Mouse (Mus musculus) hindbrain, postnatal 0 days (tissue): ENCODE measurements around the gene Tmem72. TPM values are rescaled to one million over a fixed set of nuclear protein-coding genes. Genes with fewer than 3 reads are reported as not detected.

Source experiments
- ATAC-seq: fragments of 200-750 bp; cut with Nextera tagmentation; 2 replicates; pipeline ENCODE4 v1.8.0; 2017; ENCODE audit warnings: mild to moderate bottlenecking, moderate TSS enrichment, moderate library complexity
- DNase-seq: peaks from one replicate; pipeline ENCODE4 v3.0.0-alpha.2; 2015; ENCODE audit warnings: low spot score
- H3K27ac ChIP-seq: fragments of 300-500 bp; sonication (generic); 2 replicates; pipeline ENCODE4 v1.5.1; 2014; ENCODE audit warnings: mild to moderate bottlenecking
- H3K27me3 ChIP-seq: fragments of 300-500 bp; sonication (generic); 2 replicates; pipeline ENCODE4 v1.6.1; 2014; ENCODE audit warnings: low read length, mixed read lengths; ENCODE audit not compliant: insufficient read depth
- H3K36me3 ChIP-seq: fragments of 300-500 bp; sonication (generic); 2 replicates; pipeline ENCODE4 v1.6.1; 2014; ENCODE audit warnings: low read length, mixed read lengths; ENCODE audit not compliant: insufficient read depth
- H3K4me1 ChIP-seq: fragments of 300-500 bp; sonication (generic); 2 replicates; pipeline ENCODE4 v1.6.1; 2014; ENCODE audit warnings: antibody characterized with exemption, low read length, mixed read lengths; ENCODE audit not compliant: insufficient read depth
- H3K4me2 ChIP-seq: fragments of 300-500 bp; sonication (generic); 2 replicates; pipeline ENCODE4 v1.6.1; 2014; ENCODE audit warnings: low read depth, mild to moderate bottlenecking, low read length, moderate library complexity, mixed read lengths
- H3K4me3 ChIP-seq: fragments of 300-500 bp; sonication (generic); 2 replicates; pipeline ENCODE4 v1.5.1; 2014; ENCODE audit warnings: low read length
- H3K9ac ChIP-seq: fragments of 300-500 bp; sonication (generic); replicated peaks from 2 replicates; pipeline ENCODE4 v1.6.1; 2014; ENCODE audit warnings: mild to moderate bottlenecking, low read length, moderate library complexity, mixed read lengths
- H3K9me3 ChIP-seq: fragments of 300-500 bp; sonication (generic); 2 replicates; pipeline ENCODE4 v1.6.1; 2016; ENCODE audit warnings: low read length, mixed read lengths
- CTCF ChIP-seq: IDR thresholded peaks from 2 replicates; pipeline ENCODE4 v1.5.1; 2016; ENCODE audit warnings: antibody characterized with exemption, control low read depth, low read depth
- WGBS: fragments of 180-500 bp; shearing (Covaris S2); extraction: QIAGEN DNeasy Blood & Tissue Kit; methylation state at CpG from one replicate; pipeline ENCODE4 v1.1.7; 2014; 5-methylcytosine and 5-hydroxymethylcytosine counted together
- polyA plus RNA-seq: library from polyadenylated mRNA; unstranded; fragments of >200 nt; fragmentation: Nextera tagmentation; extraction: Ambion mirVana; gene quantifications from 2 replicates; pipeline ENCODE4 v1.2.1, GENCODE M21; 2015
- total RNA-seq: library from RNA; depleted of rRNA; stranded (reverse); fragments of >200 nt; gene quantifications from 2 replicates; pipeline ENCODE4 v1.2.3, GENCODE M21; 2014

Tmem72 gene
- total and polyA plus RNA-seq, 2 experiments from 2014 or later, result 2.6 to 3.8 TPM

DNA sequence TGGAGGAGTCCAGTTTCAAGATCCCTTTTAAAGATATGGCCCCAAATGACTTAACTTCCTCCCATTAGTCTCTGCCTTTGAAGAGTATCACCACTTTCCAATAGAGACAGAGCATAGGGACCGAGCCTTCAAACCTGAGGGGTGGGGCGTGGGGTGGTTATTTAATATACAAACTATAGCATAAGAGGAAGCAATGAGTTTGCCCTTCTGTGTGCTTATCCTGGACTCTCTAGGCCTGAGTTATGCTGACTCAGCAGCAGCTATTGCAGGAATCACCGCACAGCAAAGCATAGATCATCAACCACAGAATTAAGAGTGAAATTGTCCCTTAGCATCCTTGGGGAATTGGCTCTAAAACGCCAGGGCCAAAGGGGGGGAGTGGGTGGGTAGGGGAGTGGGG is 16.9 kb upstream of the Tmem72 start:
- no peaks in the 10 kb centered on the region for H3K36me3 ChIP-seq
- H3K4me3 ChIP-seq, result no peak overlapping the region
- ATAC-seq, result no peak
- H3K27ac ChIP-seq, result no peak overlapping the region
- no peak overlapping the region for H3K4me2 ChIP-seq
- no peak for TF ChIP-seq CTCF
- no peaks in the 10 kb centered on the region for H3K4me1 ChIP-seq
- no peaks in the 10 kb centered on the region for H3K27me3 ChIP-seq
- no peak for DNase-seq
- no peak overlapping the region for H3K9ac ChIP-seq
- H3K9me3 ChIP-seq, result no peaks in the 10 kb centered on the region
- WGBS, result 71% methylated on average over 4 of the region's 4 CpGs

DNA sequence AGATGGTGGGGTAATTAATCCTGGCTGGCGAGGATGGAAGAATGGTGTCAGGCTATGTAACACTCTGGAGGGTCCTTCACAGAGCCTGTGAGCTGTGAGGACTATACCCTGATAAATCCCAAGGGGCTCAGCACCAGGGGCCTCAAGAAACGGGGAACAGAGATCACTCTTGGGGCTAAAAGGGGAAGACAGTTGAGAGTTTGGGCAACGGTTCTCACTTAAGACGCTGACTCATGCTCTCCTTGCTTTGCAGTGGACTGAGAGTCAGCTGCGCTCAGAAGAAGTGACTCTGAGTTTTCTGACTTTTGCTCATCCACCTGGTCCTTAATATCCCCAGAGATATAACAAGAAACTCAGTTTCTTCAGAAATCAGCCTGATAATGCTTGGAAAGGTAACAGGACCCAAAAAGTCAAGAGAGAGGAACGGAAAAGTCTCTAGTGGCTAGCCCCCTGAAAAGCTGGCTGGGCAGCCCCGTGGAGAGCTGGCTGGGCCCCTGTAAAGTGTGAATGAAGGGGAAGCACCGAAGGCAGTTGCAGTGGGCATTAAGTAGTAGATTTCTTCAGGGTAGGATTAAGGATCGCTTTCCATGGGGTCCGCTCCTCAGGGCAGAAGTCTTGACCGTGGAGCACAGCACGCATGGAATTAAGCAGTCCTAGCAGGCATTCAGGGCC is 7.9 kb upstream of the Tmem72 start:
- 80% methylated on average over 12 of the region's 12 CpGs for WGBS
- no peak overlapping the region for H3K4me3 ChIP-seq
- H3K27me3 ChIP-seq, result no peaks in the 10 kb centered on the region
- no peaks in the 10 kb centered on the region for H3K9me3 ChIP-seq
- no peaks in the 10 kb centered on the region for H3K4me1 ChIP-seq
- no peaks in the 10 kb centered on the region for H3K36me3 ChIP-seq
- no peak overlapping the region for H3K27ac ChIP-seq
- ATAC-seq (no peak), DNase-seq (no peak)
- H3K9ac ChIP-seq, result no peak overlapping the region
- no peak overlapping the region for H3K4me2 ChIP-seq
- no peak for TF ChIP-seq CTCF

DNA sequence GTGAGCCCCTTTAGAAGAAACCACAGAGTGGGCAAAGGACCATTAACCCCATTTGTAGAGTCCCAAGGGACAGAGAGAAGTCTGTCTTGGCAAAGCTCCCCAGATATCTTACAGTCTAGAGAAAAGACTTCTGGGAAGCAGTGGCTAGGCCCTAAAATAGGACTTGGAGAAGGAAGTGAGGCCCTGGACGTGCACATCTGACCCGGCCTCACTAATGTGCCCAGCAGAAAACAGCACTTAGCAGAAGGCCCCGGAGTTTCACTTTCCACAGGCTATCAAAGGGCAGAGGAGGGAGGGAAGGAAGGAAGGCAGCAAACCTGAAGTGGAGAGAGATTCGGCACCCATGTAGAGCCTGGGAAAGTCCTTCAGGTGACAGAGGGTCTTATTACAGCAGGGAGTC is 2.2 kb upstream of the Tmem72 start:
- Histone ChIP-seq H3K4me1 (no peaks in the 10 kb centered on the region), H3K27ac (no peak overlapping the region), H3K4me2 (no peak overlapping the region), H3K9me3 (no peaks in the 10 kb centered on the region), H3K4me3 (no peak overlapping the region), H3K27me3 (no peaks in the 10 kb centered on the region), H3K9ac (no peak overlapping the region), H3K36me3 (no peaks in the 10 kb centered on the region)
- DNase-seq (no peak), ATAC-seq (no peak)
- no peak for TF ChIP-seq CTCF
- WGBS, result 86% methylated on average over 4 of the region's 4 CpGs

DNA sequence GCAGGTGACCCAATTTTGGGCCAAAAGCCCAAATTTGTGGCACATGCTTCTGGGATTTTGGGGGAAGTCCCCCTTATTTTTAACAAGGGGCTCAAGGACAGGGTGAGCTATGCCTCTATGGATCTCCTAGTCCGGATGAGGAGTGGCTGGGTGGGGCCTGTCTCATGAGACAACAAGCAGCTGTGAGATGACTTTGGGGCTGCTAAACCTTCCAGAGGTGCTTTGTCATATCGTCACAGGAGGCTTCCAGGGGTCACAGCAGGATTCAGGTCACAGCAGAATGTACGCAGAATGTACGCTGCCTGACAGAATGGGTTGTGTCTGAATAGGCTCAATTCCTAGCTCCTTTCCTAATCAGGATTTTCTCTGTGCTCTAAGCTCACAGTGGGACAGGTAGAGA is 1.6 kb upstream of the Tmem72 start:
- no peak overlapping the region for H3K4me3 ChIP-seq
- ATAC-seq (no peak), DNase-seq (no peak)
- H3K4me1 ChIP-seq, result no peaks in the 10 kb centered on the region
- no peak overlapping the region for H3K27ac ChIP-seq
- H3K4me2 ChIP-seq, result no peak overlapping the region
- H3K9me3 ChIP-seq, result no peaks in the 10 kb centered on the region
- no peak for TF ChIP-seq CTCF
- no peaks in the 10 kb centered on the region for H3K27me3 ChIP-seq
- WGBS, result 90% methylated on average over 4 of the region's 4 CpGs
- H3K9ac ChIP-seq, result no peak overlapping the region
- H3K36me3 ChIP-seq, result no peaks in the 10 kb centered on the region

DNA sequence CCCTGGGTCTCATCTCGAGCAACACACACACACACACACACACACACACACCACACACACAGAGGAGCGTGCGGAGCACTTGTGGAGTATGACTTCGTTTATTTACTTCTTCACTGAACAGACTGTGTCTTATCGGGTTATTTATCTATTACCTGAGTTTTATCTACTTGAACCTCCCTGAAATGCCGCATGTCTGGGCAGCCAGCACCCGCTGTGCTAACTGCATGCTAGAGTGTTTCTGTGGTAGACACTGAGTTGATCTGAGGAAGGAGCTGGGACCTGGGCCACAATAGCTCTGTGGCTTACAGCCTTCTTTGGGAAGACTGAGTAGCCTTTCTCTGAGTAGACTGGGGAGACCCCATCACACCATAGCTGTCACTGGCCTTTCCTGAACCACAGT is 1.1 kb upstream of the Tmem72 start:
- no peaks in the 10 kb centered on the region for H3K36me3 ChIP-seq
- no peak for TF ChIP-seq CTCF
- H3K4me1 ChIP-seq, result no peaks in the 10 kb centered on the region
- no peak overlapping the region for H3K9ac ChIP-seq
- H3K9me3 ChIP-seq, result no peaks in the 10 kb centered on the region
- ATAC-seq (no peak), DNase-seq (no peak)
- no peak overlapping the region for H3K4me3 ChIP-seq
- no peaks in the 10 kb centered on the region for H3K27me3 ChIP-seq
- H3K4me2 ChIP-seq, result no peak overlapping the region
- H3K27ac ChIP-seq, result no peak overlapping the region
- 93% methylated on average over 7 of the region's 7 CpGs for WGBS

- H3K4me3 ChIP-seq, result no peak overlapping the region
- 78% methylated on average over 2 of the region's 2 CpGs for WGBS
- ATAC-seq (no peak), DNase-seq (no peak)
- H3K4me2 ChIP-seq, result no peak overlapping the region
- no peaks in the 10 kb centered on the region for H3K36me3 ChIP-seq
- H3K27me3 ChIP-seq, result no peaks in the 10 kb centered on the region
- H3K9ac ChIP-seq, result no peak overlapping the region
- no peaks in the 10 kb centered on the region for H3K9me3 ChIP-seq
- no peak overlapping the region for H3K27ac ChIP-seq
- H3K4me1 ChIP-seq, result no peaks in the 10 kb centered on the region
- no peak for TF ChIP-seq CTCF
Observed at GRCm38 (mm10) chr6:116715166-116715565, 1.5 kb downstream of the Tmem72 start.

- H3K4me2 ChIP-seq, result no peak overlapping the region
- H3K9me3 ChIP-seq, result no peaks in the 10 kb centered on the region
- H3K27me3 ChIP-seq, result no peaks in the 10 kb centered on the region
- H3K9ac ChIP-seq, result no peak overlapping the region
- WGBS, result 84% methylated on average over 5 of the region's 5 CpGs
- H3K4me1 ChIP-seq, result no peaks in the 10 kb centered on the region
- ATAC-seq (no peak), DNase-seq (no peak)
- H3K27ac ChIP-seq, result no peak overlapping the region
- no peak for TF ChIP-seq CTCF
- H3K4me3 ChIP-seq, result no peak overlapping the region
- H3K36me3 ChIP-seq, result no peaks in the 10 kb centered on the region
Observed at GRCm38 (mm10) chr6:116714576-116714975, 2.1 kb downstream of the Tmem72 start.
